Mouse (Mus musculus) liver, adult 2 months (tissue): ENCODE data around the gene 4933427D14Rik.

Experiments
- CTCF ChIP-seq: fragments of 200-500 bp; IDR thresholded peaks from 2 replicates; pipeline ENCODE4 v1.5.1; 2011; ENCODE audit warnings: low read depth, low read length, control low read depth
- POLR2A ChIP-seq: fragments of 200-500 bp; IDR thresholded peaks from 2 replicates; pipeline ENCODE4 v1.6.1; 2011; ENCODE audit warnings: low read length, control low read depth; ENCODE audit not compliant: insufficient read depth; ENCODE audit errors: extremely low read depth

DNA sequence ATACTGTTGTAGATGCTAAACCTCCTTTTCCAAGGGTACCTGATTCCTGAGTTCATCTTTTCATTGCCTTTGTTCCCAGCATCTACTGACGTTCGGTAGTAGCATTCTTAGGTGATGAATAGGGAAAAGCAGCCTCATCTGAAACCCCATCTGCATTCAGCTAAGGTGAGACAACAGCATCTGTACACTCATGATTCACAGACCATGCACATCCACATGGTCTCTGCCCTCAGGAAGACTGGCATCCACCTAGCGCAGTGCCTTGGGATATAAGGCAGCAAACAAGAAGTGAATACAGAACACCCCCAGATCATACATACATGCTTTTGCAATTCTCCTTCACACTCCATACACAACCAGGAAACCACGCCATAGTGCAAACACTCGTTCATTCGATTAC is 32.5 kb downstream of the 4933427D14Rik start:
- TF ChIP-seq CTCF (no peak), POLR2A (no peak)
